Mouse (Mus musculus): ENCODE measurements at regions not wholly inside any gene's neighbourhood (a gene's known extent, or its start where the extent isn't known, plus 50 kb on each side); places are given as distances from the start of the nearest gene placed in this dataset.

- no peak for DNase-seq (ENCODE audit: low spot score in 2 of 2)
These were observed 172.5 kb downstream of the Gm5426 start for GRCm38 (mm10) chr10:96308713-96309445.

- DNase-seq (ENCODE audit: low spot score in 2 of 2), result no peak
These were observed 173.4 kb downstream of the Gm5426 start for GRCm38 (mm10) chr10:96309766-96310165.

GRCm38 (mm10) chr10:96325297-96325696 lies 188.9 kb downstream of the Gm5426 start:
- no peak for DNase-seq (ENCODE audit: low spot score in 2 of 2)

GRCm38 (mm10) chr10:96330639-96331487 lies 194.5 kb downstream of the Gm5426 start:
- DNase-seq (ENCODE audit: low spot score in 2 of 2), result no peak

GRCm38 (mm10) chr10:96332731-96333201 lies 196.4 kb downstream of the Gm5426 start:
- DNase-seq (ENCODE audit: low spot score in 2 of 2), result no peak

- no peak for DNase-seq (ENCODE audit: low spot score in 2 of 2)
These were observed 196.8 kb downstream of the Gm5426 start for GRCm38 (mm10) chr10:96333224-96333623.

- no peak for DNase-seq (ENCODE audit: low spot score in 2 of 2)
These were observed 199.9 kb downstream of the Gm5426 start for GRCm38 (mm10) chr10:96336271-96336670.

- no peak for DNase-seq (ENCODE audit: low spot score in 2 of 2)
These were observed 200.8 kb downstream of the Gm5426 start for GRCm38 (mm10) chr10:96337088-96337666.

GRCm38 (mm10) chr10:96337797-96338608 lies 201.6 kb downstream of the Gm5426 start:
- no peak for DNase-seq (ENCODE audit: low spot score in 2 of 2)

- no peak for DNase-seq (ENCODE audit: low spot score in 2 of 2)
These were observed 202.2 kb downstream of the Gm5426 start for GRCm38 (mm10) chr10:96338609-96338978.

- no peak for DNase-seq (ENCODE audit: low spot score in 2 of 2)
These were observed 206.1 kb downstream of the Gm5426 start for GRCm38 (mm10) chr10:96342476-96342875.

GRCm38 (mm10) chr10:96343666-96344065 lies 207.3 kb downstream of the Gm5426 start:
- DNase-seq (ENCODE audit: low spot score in 2 of 2), result no peak

- no peak for DNase-seq (ENCODE audit: low spot score in 2 of 2)
These were observed 214.3 kb downstream of the Gm5426 start for GRCm38 (mm10) chr10:96350692-96351091.

GRCm38 (mm10) chr10:96351320-96351719 lies 214.9 kb downstream of the Gm5426 start:
- DNase-seq (ENCODE audit: low spot score in 2 of 2), result no peak

- DNase-seq (ENCODE audit: low spot score in 2 of 2), result no peak
These were observed 220.7 kb downstream of the Gm5426 start for GRCm38 (mm10) chr10:96356980-96357624.

GRCm38 (mm10) chr10:96357632-96358031 lies 221.2 kb downstream of the Gm5426 start:
- DNase-seq (ENCODE audit: low spot score in 2 of 2), result no peak

- DNase-seq (ENCODE audit: low spot score in 2 of 2), result no peak
These were observed 222.6 kb downstream of the Gm5426 start for GRCm38 (mm10) chr10:96358984-96359383.

- no peak for DNase-seq (ENCODE audit: low spot score in 2 of 2)
These were observed 225.8 kb downstream of the Gm5426 start for GRCm38 (mm10) chr10:96362211-96362610.

- DNase-seq (ENCODE audit: low spot score in 2 of 2), result no peak
These were observed 227.5 kb downstream of the Gm5426 start for GRCm38 (mm10) chr10:96363867-96364266.

- no peak for DNase-seq (ENCODE audit: low spot score in 2 of 2)
These were observed 228.7 kb downstream of the Gm5426 start for GRCm38 (mm10) chr10:96365101-96365500.

- no peak for DNase-seq (ENCODE audit: low spot score in 2 of 2)
These were observed 230.5 kb downstream of the Gm5426 start for GRCm38 (mm10) chr10:96366871-96367270.
